In the genomic region with DNA sequence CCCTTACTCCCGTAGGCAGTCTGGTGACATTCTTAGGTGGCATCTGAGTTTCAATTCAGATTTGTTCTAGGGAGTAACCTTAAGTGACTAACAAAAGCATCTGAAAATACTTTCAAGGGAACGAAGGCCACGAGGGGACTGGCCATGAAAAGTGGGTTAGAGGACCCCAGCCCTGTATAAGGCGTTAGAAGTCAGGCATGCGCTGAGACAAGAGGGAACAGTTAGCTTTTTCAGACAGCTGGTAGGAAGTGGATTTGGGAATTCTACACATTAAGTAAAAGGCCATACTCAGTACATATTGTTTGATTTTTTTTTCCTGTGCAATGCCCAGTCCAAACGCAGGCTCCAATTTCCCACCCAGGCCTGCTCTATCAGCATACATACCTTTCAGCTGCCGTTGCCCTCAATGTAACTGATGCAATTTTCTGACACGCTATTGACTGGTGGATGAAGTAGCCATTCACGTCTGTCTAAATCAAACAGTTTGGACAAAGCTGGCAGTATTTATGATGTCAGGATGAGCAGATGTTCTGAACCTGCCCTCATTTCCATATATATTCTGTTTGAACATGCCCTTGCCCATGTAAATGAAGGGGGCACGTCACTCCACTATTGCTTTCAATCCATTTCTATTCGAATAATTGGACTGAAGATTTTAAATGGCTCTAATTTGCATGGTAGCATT, we compare ENCODE assay signal across 17 mouse cellular contexts.
DNase-seq lines count a peak whose midpoint lies in the region; ATAC-seq and TF ChIP-seq lines count a peak whose summit lies in the region.
"Had no signal": no experiment of that assay in that cellular context is flagged by ENCODE, and none has a peak within 500 bp of the region (broad histone marks: within the 10 kb centered on the region; RNA-seq: fewer than 3 reads in every experiment).

No protein-coding gene starts in this region.

- H3K9ac ChIP-seq in neural tube, embryonic 11.5 days (ENCODE audit: low read length) = no peak overlapping the region
- no peak overlapping the region for H3K9ac ChIP-seq in neural tube, embryonic 15.5 days (replicated peaks)
- H3K9ac ChIP-seq in forebrain, embryonic 16.5 days (replicated peaks; ENCODE audit: low read depth, low read length) = no peak overlapping the region
- H3K9ac ChIP-seq in kidney, embryonic 15.5 days = no peak overlapping the region
- H3K9ac ChIP-seq: hindbrain, embryonic 15.5 days; limb, embryonic 13.5 days; liver, embryonic 13.5 days; lung, embryonic 15.5 days had no signal

- no peaks in the 10 kb centered on the region for H3K4me1 ChIP-seq in neural tube, embryonic 11.5 days (ENCODE audit: control insufficient read depth, insufficient read depth, low read length)
- 0 out of 2 replicates have a peak, but pooled peaks cover 4% of the 10 kb centered on the region for H3K4me1 ChIP-seq in neural tube, embryonic 15.5 days
- H3K4me1 ChIP-seq in forebrain, embryonic 16.5 days (replicated peaks; ENCODE audit: control insufficient read depth, insufficient read depth, low read length) = peaks cover 8% of the 10 kb centered on the region
- no peaks in the 10 kb centered on the region for H3K4me1 ChIP-seq in kidney, embryonic 15.5 days
- no peaks in the 10 kb centered on the region for H3K4me1 ChIP-seq in lung, adult 2 months (ENCODE audit: control insufficient read depth, insufficient read depth, low read length)
- H3K4me1 ChIP-seq: limb, embryonic 13.5 days; liver, embryonic 13.5 days; lung, embryonic 15.5 days had no signal

- H3K4me3 ChIP-seq in neural tube, embryonic 11.5 days (ENCODE audit: low read depth, low read length) = no peak overlapping the region
- no peak overlapping the region for H3K4me3 ChIP-seq in neural tube, embryonic 15.5 days (replicated peaks)
- H3K4me3 ChIP-seq in forebrain, embryonic 16.5 days (replicated peaks; ENCODE audit: low read length) = no peak overlapping the region
- H3K4me3 ChIP-seq in kidney, embryonic 15.5 days (replicated peaks) = no peak overlapping the region
- no peak overlapping the region for H3K4me3 ChIP-seq in lung, adult 2 months (replicated peaks; ENCODE audit: extremely low read depth, low read depth, low read length)
- H3K4me3 ChIP-seq: hindbrain, embryonic 15.5 days; limb, embryonic 13.5 days; liver, embryonic 13.5 days; lung, embryonic 15.5 days had no signal

- no peak overlapping the region for H3K27ac ChIP-seq in neural tube, embryonic 11.5 days (ENCODE audit: low read depth, low read length)
- H3K27ac ChIP-seq in neural tube, embryonic 15.5 days (replicated peaks) = no peak overlapping the region
- H3K27ac ChIP-seq in forebrain, embryonic 16.5 days (ENCODE audit: low read length) = peak overlapping the region; percentile 48; the same call in 1 of the 2 replicates
- H3K27ac ChIP-seq in kidney, embryonic 15.5 days = no peak overlapping the region
- H3K27ac ChIP-seq: hindbrain, embryonic 15.5 days; kidney, postnatal 0 days; limb, embryonic 13.5 days; liver, embryonic 13.5 days; lung, embryonic 15.5 days had no signal

- ATAC-seq in neural tube, embryonic 11.5 days (ENCODE audit: insufficient read depth, low FRiP score, low TSS enrichment) = peak; percentile 91
- ATAC-seq in neural tube, embryonic 15.5 days (ENCODE audit: low FRiP score) = no peak
- peak; percentile 89 for ATAC-seq in forebrain, embryonic 16.5 days
- ATAC-seq in kidney, embryonic 15.5 days (replicated peaks; ENCODE audit: low FRiP score) = no peak
- ATAC-seq: intestine, postnatal 0 days had no signal

- H3K27me3 ChIP-seq in neural tube, embryonic 11.5 days (ENCODE audit: control insufficient read depth, insufficient read depth, low read length) = no peaks in the 10 kb centered on the region
- H3K27me3 ChIP-seq in neural tube, embryonic 15.5 days (replicated peaks) = no peaks in the 10 kb centered on the region
- H3K27me3 ChIP-seq in forebrain, embryonic 16.5 days (replicated peaks; ENCODE audit: control insufficient read depth, insufficient read depth, low read length) = no peaks in the 10 kb centered on the region
- no peaks in the 10 kb centered on the region for H3K27me3 ChIP-seq in kidney, embryonic 15.5 days
- H3K27me3 ChIP-seq: hindbrain, embryonic 15.5 days; limb, embryonic 13.5 days; liver, embryonic 13.5 days; lung, embryonic 15.5 days had no signal

- H3K4me2 ChIP-seq in neural tube, embryonic 11.5 days (ENCODE audit: low read depth) = no peak overlapping the region
- no peak overlapping the region for H3K4me2 ChIP-seq in neural tube, embryonic 15.5 days
- no peak overlapping the region for H3K4me2 ChIP-seq in forebrain, embryonic 16.5 days (ENCODE audit: low read length)
- no peak overlapping the region for H3K4me2 ChIP-seq in kidney, embryonic 15.5 days
- H3K4me2 ChIP-seq: hindbrain, embryonic 15.5 days; limb, embryonic 13.5 days; liver, embryonic 13.5 days; lung, embryonic 15.5 days had no signal

- DNase-seq in neural tube, embryonic 11.5 days (ENCODE audit: low spot score) = peak; percentile 17
- DNase-seq in mesoderm, embryonic 11.5 days (ENCODE audit: low read depth, low spot score) = peak; percentile 19
- DNase-seq in adipocyte (ENCODE audit: low spot score) = no peak
- no peak for DNase-seq in lung, adult 2 months
- DNase-seq: adrenal gland, adult 2 months; cerebellum, adult 9-11 months; gastrocnemius, postnatal 36 days; liver, embryonic 13.5 days; lung, postnatal 4 days had no signal

- H3K36me3 ChIP-seq in neural tube, embryonic 11.5 days (ENCODE audit: control insufficient read depth, insufficient read depth, low read length) = no peaks in the 10 kb centered on the region
- H3K36me3 ChIP-seq in neural tube, embryonic 15.5 days = 0 out of 2 replicates have a peak, but pooled peaks cover 4% of the 10 kb centered on the region
- H3K36me3 ChIP-seq in forebrain, embryonic 16.5 days (ENCODE audit: control insufficient read depth, insufficient read depth) = no peaks in the 10 kb centered on the region; the same call in none of the 2 replicates
- peaks cover 13% of the 10 kb centered on the region for H3K36me3 ChIP-seq in kidney, embryonic 15.5 days

- no peaks in the 10 kb centered on the region for H3K9me3 ChIP-seq in neural tube, embryonic 11.5 days (ENCODE audit: control insufficient read depth, low read length)
- no peaks in the 10 kb centered on the region for H3K9me3 ChIP-seq in neural tube, embryonic 15.5 days (replicated peaks)
- H3K9me3 ChIP-seq in forebrain, embryonic 16.5 days (ENCODE audit: control insufficient read depth, low read length) = 0 out of 2 replicates have a peak, but pooled peaks cover 5% of the 10 kb centered on the region
- peaks cover 5% of the 10 kb centered on the region; the same call in 1 of the 2 replicates for H3K9me3 ChIP-seq in kidney, embryonic 15.5 days (replicated peaks)
- H3K9me3 ChIP-seq: hindbrain, embryonic 15.5 days; limb, embryonic 13.5 days; liver, embryonic 13.5 days; lung, embryonic 15.5 days had no signal

- WGBS in neural tube, embryonic 11.5 days = 63% methylated on average over 11 of the region's 11 CpGs
- WGBS in neural tube, embryonic 15.5 days = 32% methylated on average over 11 of the region's 11 CpGs
- 34% methylated on average over 11 of the region's 11 CpGs for WGBS in forebrain, embryonic 16.5 days
- 90% methylated on average over 11 of the region's 11 CpGs for WGBS in kidney, embryonic 15.5 days
- 87% methylated on average over 11 of the region's 11 CpGs for WGBS in lung, adult 2 months

- TF ChIP-seq POLR2A in lung, adult 2 months (IDR thresholded peaks at IDR 0.05; ENCODE audit: borderline replicate concordance, extremely low read depth, low read depth, low read length) = no peak

- no peak for TF ChIP-seq CTCF in lung, adult 2 months (IDR thresholded peaks at IDR 0.05; ENCODE audit: insufficient read depth, low read length)

Comparison
In these comparisons a context has a peak if more than half of its experiments do, and no peak if none do; other contexts are left out.
1. ATAC-seq: peak in neural tube, embryonic 11.5 days (single experiment) and forebrain, embryonic 16.5 days (single experiment); none in neural tube, embryonic 15.5 days (single experiment) and kidney, embryonic 15.5 days (single experiment).
2. DNase-seq: peak in neural tube, embryonic 11.5 days (single experiment) and mesoderm, embryonic 11.5 days (single experiment); none in adipocyte (single experiment) and lung, adult 2 months (single experiment).